Mouse (Mus musculus): ENCODE data around the gene Cbfa2t2. TPM values are rescaled to one million over a fixed set of nuclear protein-coding genes. Genes with fewer than 3 reads are reported as not detected.

Cbfa2t2 gene
- polyA plus RNA-seq, 1 experiment from 2014 or later: 47.4 TPM

- Histone ChIP-seq H3K4me3 (ENCODE audit: low read depth, low read length) (no peak overlapping the region), H3K4me1 (ENCODE audit: control insufficient read depth, insufficient read depth, low read length) (no peaks in the 10 kb centered on the region), H3K4me2 (ENCODE audit: low read depth, low read length) (no peak overlapping the region), H3K9me3 (replicated peaks; ENCODE audit: control insufficient read depth, low read length) (no peaks in the 10 kb centered on the region), H3K36me3 (replicated peaks; ENCODE audit: control insufficient read depth, insufficient read depth, low read depth, low read length) (no peaks in the 10 kb centered on the region), H3K27ac (replicated peaks; ENCODE audit: low read depth, low read length) (no peak overlapping the region), H3K27me3 (ENCODE audit: control insufficient read depth, insufficient read depth, low read length) (no peaks in the 10 kb centered on the region), H3K9ac (replicated peaks; ENCODE audit: low read length) (no peak overlapping the region)
- 0 out of 2 replicates have a peak, but pooled peaks have one; percentile 26 for ATAC-seq (replicated peaks; ENCODE audit: insufficient number of reproducible peaks, low FRiP score, low TSS enrichment, low read depth)
- 72% methylated on average over 6 of the region's 6 CpGs for WGBS
- no peak for DNase-seq (ENCODE audit: low spot score)
These were observed 141.4 kb downstream of the Cbfa2t2 start for GRCm38 (mm10) chr2:154577744-154578067.

GRCm38 (mm10) chr2:154580586-154580985 is 144.3 kb downstream of the Cbfa2t2 start:
- no peak overlapping the region for H3K9ac ChIP-seq (replicated peaks; ENCODE audit: low read length)
- no peak for ATAC-seq (replicated peaks; ENCODE audit: insufficient number of reproducible peaks, low FRiP score, low TSS enrichment, low read depth)
- no peak overlapping the region for H3K4me3 ChIP-seq (ENCODE audit: low read depth, low read length)
- no peaks in the 10 kb centered on the region for H3K9me3 ChIP-seq (replicated peaks; ENCODE audit: control insufficient read depth, low read length)
- no peaks in the 10 kb centered on the region for H3K27me3 ChIP-seq (ENCODE audit: control insufficient read depth, insufficient read depth, low read length)
- H3K4me1 ChIP-seq (ENCODE audit: control insufficient read depth, insufficient read depth, low read length): no peaks in the 10 kb centered on the region
- 79% methylated on average over 8 of the region's 8 CpGs for WGBS
- no peaks in the 10 kb centered on the region for H3K36me3 ChIP-seq (replicated peaks; ENCODE audit: control insufficient read depth, insufficient read depth, low read depth, low read length)
- H3K4me2 ChIP-seq (ENCODE audit: low read depth, low read length): no peak overlapping the region
- no peak for DNase-seq (ENCODE audit: low spot score)
- no peak overlapping the region for H3K27ac ChIP-seq (replicated peaks; ENCODE audit: low read depth, low read length)

- H3K9me3 ChIP-seq (replicated peaks; ENCODE audit: control insufficient read depth, low read length): no peaks in the 10 kb centered on the region
- H3K4me1 ChIP-seq (ENCODE audit: control insufficient read depth, insufficient read depth, low read length): no peaks in the 10 kb centered on the region
- 90% methylated on average over 1 of the region's 1 CpGs for WGBS
- H3K27ac ChIP-seq (replicated peaks; ENCODE audit: low read depth, low read length): no peak overlapping the region
- no peak overlapping the region for H3K4me3 ChIP-seq (ENCODE audit: low read depth, low read length)
- H3K36me3 ChIP-seq (replicated peaks; ENCODE audit: control insufficient read depth, insufficient read depth, low read depth, low read length): no peaks in the 10 kb centered on the region
- H3K4me2 ChIP-seq (ENCODE audit: low read depth, low read length): no peak overlapping the region
- no peak overlapping the region for H3K9ac ChIP-seq (replicated peaks; ENCODE audit: low read length)
- H3K27me3 ChIP-seq (ENCODE audit: control insufficient read depth, insufficient read depth, low read length): no peaks in the 10 kb centered on the region
- DNase-seq (ENCODE audit: low spot score) (no peak), ATAC-seq (replicated peaks; ENCODE audit: insufficient number of reproducible peaks, low FRiP score, low TSS enrichment, low read depth) (no peak)
These were observed 145.1 kb downstream of the Cbfa2t2 start for GRCm38 (mm10) chr2:154581421-154581820.

GRCm38 (mm10) chr2:154583906-154584872 is 147.9 kb downstream of the Cbfa2t2 start:
- WGBS: 73% methylated on average over 15 of the region's 15 CpGs
- no peak overlapping the region for H3K9ac ChIP-seq (replicated peaks; ENCODE audit: low read length)
- ATAC-seq (replicated peaks; ENCODE audit: insufficient number of reproducible peaks, low FRiP score, low TSS enrichment, low read depth) (peak; percentile 53), DNase-seq (ENCODE audit: low spot score) (no peak)
- no peaks in the 10 kb centered on the region for H3K27me3 ChIP-seq (ENCODE audit: control insufficient read depth, insufficient read depth, low read length)
- H3K36me3 ChIP-seq (replicated peaks; ENCODE audit: control insufficient read depth, insufficient read depth, low read depth, low read length): no peaks in the 10 kb centered on the region
- no peak overlapping the region for H3K4me2 ChIP-seq (ENCODE audit: low read depth, low read length)
- no peak overlapping the region for H3K27ac ChIP-seq (replicated peaks; ENCODE audit: low read depth, low read length)
- no peak overlapping the region for H3K4me3 ChIP-seq (ENCODE audit: low read depth, low read length)
- no peaks in the 10 kb centered on the region for H3K9me3 ChIP-seq (replicated peaks; ENCODE audit: control insufficient read depth, low read length)
- H3K4me1 ChIP-seq (ENCODE audit: control insufficient read depth, insufficient read depth, low read length): no peaks in the 10 kb centered on the region

- H3K36me3 ChIP-seq (replicated peaks; ENCODE audit: control insufficient read depth, insufficient read depth, low read depth, low read length): no peaks in the 10 kb centered on the region
- no peaks in the 10 kb centered on the region for H3K27me3 ChIP-seq (ENCODE audit: control insufficient read depth, insufficient read depth, low read length)
- no peaks in the 10 kb centered on the region for H3K9me3 ChIP-seq (replicated peaks; ENCODE audit: control insufficient read depth, low read length)
- H3K4me1 ChIP-seq (ENCODE audit: control insufficient read depth, insufficient read depth, low read length): no peaks in the 10 kb centered on the region
- DNase-seq (ENCODE audit: low spot score) (no peak), ATAC-seq (replicated peaks; ENCODE audit: insufficient number of reproducible peaks, low FRiP score, low TSS enrichment, low read depth) (no peak)
- no peak overlapping the region for H3K4me3 ChIP-seq (ENCODE audit: low read depth, low read length)
- H3K4me2 ChIP-seq (ENCODE audit: low read depth, low read length): no peak overlapping the region
- no peak overlapping the region for H3K9ac ChIP-seq (replicated peaks; ENCODE audit: low read length)
- WGBS: 73% methylated on average over 17 of the region's 17 CpGs
- no peak overlapping the region for H3K27ac ChIP-seq (replicated peaks; ENCODE audit: low read depth, low read length)
These were observed 148.8 kb downstream of the Cbfa2t2 start for GRCm38 (mm10) chr2:154584931-154585601.

- H3K27ac ChIP-seq (replicated peaks; ENCODE audit: low read depth, low read length): no peak overlapping the region
- peak; percentile 51 for DNase-seq (ENCODE audit: low spot score)
- no peaks in the 10 kb centered on the region for H3K27me3 ChIP-seq (ENCODE audit: control insufficient read depth, insufficient read depth, low read length)
- H3K9me3 ChIP-seq (replicated peaks; ENCODE audit: control insufficient read depth, low read length): no peaks in the 10 kb centered on the region
- no peak overlapping the region for H3K4me3 ChIP-seq (ENCODE audit: low read depth, low read length)
- H3K36me3 ChIP-seq (replicated peaks; ENCODE audit: control insufficient read depth, insufficient read depth, low read depth, low read length): no peaks in the 10 kb centered on the region
- H3K4me1 ChIP-seq (ENCODE audit: control insufficient read depth, insufficient read depth, low read length): no peaks in the 10 kb centered on the region
- ATAC-seq (replicated peaks; ENCODE audit: insufficient number of reproducible peaks, low FRiP score, low TSS enrichment, low read depth): no peak
- no peak overlapping the region for H3K9ac ChIP-seq (replicated peaks; ENCODE audit: low read length)
- 75% methylated on average over 5 of the region's 5 CpGs for WGBS
- H3K4me2 ChIP-seq (ENCODE audit: low read depth, low read length): no peak overlapping the region
These were observed 150.1 kb downstream of the Cbfa2t2 start for GRCm38 (mm10) chr2:154586405-154586804.

Other genes with a start within 250 kb of the Cbfa2t2 start
- gene Bpifb1, start 245.7 kb upstream of the Cbfa2t2 start, polyA plus RNA-seq (2014; fragmentation: Nextera tagmentation; extraction: Ambion mirVana): not detected in 2 replicates
- gene Bpifb5, start 212.7 kb upstream of the Cbfa2t2 start, polyA plus RNA-seq (2014; fragmentation: Nextera tagmentation; extraction: Ambion mirVana): 0.29 TPM in 2 replicates
- gene Bpifb9a, start 178.6 kb upstream of the Cbfa2t2 start, polyA plus RNA-seq (2014; fragmentation: Nextera tagmentation; extraction: Ambion mirVana): not detected in 2 replicates
- not detected in 2 replicates for gene Bpifb9b, start 129.3 kb upstream of the Cbfa2t2 start, polyA plus RNA-seq (2014; fragmentation: Nextera tagmentation; extraction: Ambion mirVana)
- gene Cdk5rap1, start 63.5 kb upstream of the Cbfa2t2 start, polyA plus RNA-seq (2014; fragmentation: Nextera tagmentation; extraction: Ambion mirVana): 19.4 and 19.7 TPM in 2 replicates
- gene Snta1, start 28.4 kb upstream of the Cbfa2t2 start, polyA plus RNA-seq (2014; fragmentation: Nextera tagmentation; extraction: Ambion mirVana): 2.1 TPM in 2 replicates
- 0.96 and 1.5 TPM in 2 replicates for gene 1700003F12Rik, start 110.6 kb downstream of the Cbfa2t2 start, polyA plus RNA-seq (2014; fragmentation: Nextera tagmentation; extraction: Ambion mirVana)
- not detected in 2 replicates for gene Actl10, start 115.3 kb downstream of the Cbfa2t2 start, polyA plus RNA-seq (2014; fragmentation: Nextera tagmentation; extraction: Ambion mirVana)
- 1.7 and 2.2 TPM in 2 replicates for gene Necab3, start 122.4 kb downstream of the Cbfa2t2 start, polyA plus RNA-seq (2014; fragmentation: Nextera tagmentation; extraction: Ambion mirVana)
- 7.2 and 8.6 TPM in 2 replicates for gene E2f1, start 133.4 kb downstream of the Cbfa2t2 start, polyA plus RNA-seq (2014; fragmentation: Nextera tagmentation; extraction: Ambion mirVana)
- 13.6 and 15.8 TPM in 2 replicates for gene Pxmp4, start 167.2 kb downstream of the Cbfa2t2 start, polyA plus RNA-seq (2014; fragmentation: Nextera tagmentation; extraction: Ambion mirVana)
- 0.60 and 1.1 TPM in 2 replicates for gene Zfp341, start 176.8 kb downstream of the Cbfa2t2 start, polyA plus RNA-seq (2014; fragmentation: Nextera tagmentation; extraction: Ambion mirVana)
- not detected in 2 replicates for gene 4930519P11Rik, start 177.0 kb downstream of the Cbfa2t2 start, polyA plus RNA-seq (2014; fragmentation: Nextera tagmentation; extraction: Ambion mirVana)
- gene Chmp4b, start 215.2 kb downstream of the Cbfa2t2 start, polyA plus RNA-seq (2014; fragmentation: Nextera tagmentation; extraction: Ambion mirVana): 14.0 and 14.8 TPM in 2 replicates

Data from embryonic facial prominence, embryonic 11.5 days (tissue).